Mouse (Mus musculus): Measurements from ENCODE around the gene Oas1g. TPM values are rescaled to one million over a fixed set of nuclear protein-coding genes. Genes with fewer than 3 reads are reported as not detected.
"Not testable (repeated sequence)": the region's sequence is repeated elsewhere in the genome, so short reads cannot be mapped to it uniquely, and the experiment has no call there.

The Oas1g gene
- polyA plus RNA-seq, 1 experiment from 2014 or later, result 1.2 TPM

GRCm38 (mm10) chr5:120877407-120877806, 10.0 kb downstream of the Oas1g start:
- not testable (repeated sequence) for DNase-seq (ENCODE audit: low spot score); H3K27ac ChIP-seq (ENCODE audit: low read depth); H3K36me3 ChIP-seq (ENCODE audit: control insufficient read depth, insufficient read depth, low read length); H3K9ac ChIP-seq (ENCODE audit: low read length); H3K4me3 ChIP-seq (ENCODE audit: low read depth, low read length); H3K9me3 ChIP-seq (ENCODE audit: control insufficient read depth, low read length); H3K4me2 ChIP-seq (ENCODE audit: low read length); H3K27me3 ChIP-seq (replicated peaks; ENCODE audit: control insufficient read depth, insufficient read depth, low read length); H3K4me1 ChIP-seq (replicated peaks; ENCODE audit: control insufficient read depth, insufficient read depth, low read length); ATAC-seq (replicated peaks; ENCODE audit: low FRiP score, low TSS enrichment, low read depth)
- 81% methylated on average over 2 of the region's 2 CpGs for WGBS

GRCm38 (mm10) chr5:120876839-120877238, 10.6 kb downstream of the Oas1g start:
- not testable (repeated sequence) for H3K4me2 ChIP-seq (ENCODE audit: low read length)

DNA sequence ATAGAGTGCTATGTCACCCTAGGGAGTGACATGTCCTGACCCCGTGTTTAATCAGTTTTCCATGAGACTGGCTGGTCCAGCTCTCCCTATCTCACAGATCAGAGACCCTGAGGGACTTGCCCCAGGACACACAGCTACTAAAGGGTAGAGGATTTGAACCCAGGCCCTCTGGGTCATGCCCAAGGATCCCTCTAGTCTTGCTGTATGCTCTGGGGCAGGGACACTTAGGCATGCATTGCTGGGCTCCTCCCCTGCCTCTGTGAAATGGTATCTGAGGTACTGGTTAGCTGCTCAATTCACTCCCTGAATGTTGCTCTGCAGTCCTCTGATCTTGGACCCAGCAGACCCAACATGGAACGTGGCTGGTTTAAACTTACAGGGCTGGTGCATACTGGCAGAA, 15.9 kb downstream of the Oas1g start:
- ATAC-seq (replicated peaks; ENCODE audit: low FRiP score, low TSS enrichment, low read depth) (no peak), DNase-seq (ENCODE audit: low spot score) (no peak)
- H3K27ac ChIP-seq (ENCODE audit: low read depth), result no peak overlapping the region
- H3K4me1 ChIP-seq (replicated peaks; ENCODE audit: control insufficient read depth, insufficient read depth, low read length), result no peaks in the 10 kb centered on the region
- no peaks in the 10 kb centered on the region for H3K36me3 ChIP-seq (ENCODE audit: control insufficient read depth, insufficient read depth, low read length)
- H3K9ac ChIP-seq (ENCODE audit: low read length), result no peak overlapping the region
- WGBS, result 63% methylated on average over 2 of the region's 2 CpGs
- no peaks in the 10 kb centered on the region for H3K9me3 ChIP-seq (ENCODE audit: control insufficient read depth, low read length)
- no peak overlapping the region for H3K4me2 ChIP-seq (ENCODE audit: low read length)
- no peaks in the 10 kb centered on the region for H3K27me3 ChIP-seq (replicated peaks; ENCODE audit: control insufficient read depth, insufficient read depth, low read length)
- no peak overlapping the region for H3K4me3 ChIP-seq (ENCODE audit: low read depth, low read length)

More at GRCm38 (mm10) chr5:120876839-120877238, 10.6 kb downstream of the Oas1g start:
- H3K27ac ChIP-seq (ENCODE audit: low read depth); H3K4me3 ChIP-seq (ENCODE audit: low read depth, low read length); H3K9ac ChIP-seq (ENCODE audit: low read length); H3K27me3 ChIP-seq (replicated peaks; ENCODE audit: control insufficient read depth, insufficient read depth, low read length); ATAC-seq (replicated peaks; ENCODE audit: low FRiP score, low TSS enrichment, low read depth); H3K9me3 ChIP-seq (ENCODE audit: control insufficient read depth, low read length); DNase-seq (ENCODE audit: low spot score); H3K36me3 ChIP-seq (ENCODE audit: control insufficient read depth, insufficient read depth, low read length); H3K4me1 ChIP-seq (replicated peaks; ENCODE audit: control insufficient read depth, insufficient read depth, low read length): not testable (repeated sequence)
- 61% methylated on average over 2 of the region's 3 CpGs for WGBS

DNA sequence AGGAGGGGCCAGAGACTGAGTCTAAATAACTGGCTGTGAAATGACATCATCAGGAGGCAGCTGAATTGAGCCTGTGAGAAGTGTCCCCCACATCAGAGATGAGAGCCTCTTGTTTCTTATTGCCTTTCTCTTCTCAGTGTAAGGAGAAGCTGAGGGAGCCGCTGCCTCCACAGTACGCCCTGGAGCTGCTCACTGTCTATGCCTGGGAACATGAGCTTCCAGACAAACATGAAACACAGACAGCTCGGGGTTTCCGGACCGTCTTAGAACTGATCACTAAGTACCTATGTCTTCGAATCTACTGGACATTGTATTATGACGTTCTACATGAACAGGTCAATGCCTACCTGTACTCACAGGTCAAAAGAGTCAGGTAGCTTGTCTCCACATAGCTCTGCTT, 16.6 kb downstream of the Oas1g start:
- Histone ChIP-seq H3K4me3 (ENCODE audit: low read depth, low read length) (no peak overlapping the region), H3K36me3 (ENCODE audit: control insufficient read depth, insufficient read depth, low read length) (no peaks in the 10 kb centered on the region), H3K9ac (ENCODE audit: low read length) (no peak overlapping the region), H3K4me2 (ENCODE audit: low read length) (no peak overlapping the region), H3K27ac (ENCODE audit: low read depth) (no peak overlapping the region), H3K4me1 (replicated peaks; ENCODE audit: control insufficient read depth, insufficient read depth, low read length) (no peaks in the 10 kb centered on the region), H3K9me3 (ENCODE audit: control insufficient read depth, low read length) (no peaks in the 10 kb centered on the region), H3K27me3 (replicated peaks; ENCODE audit: control insufficient read depth, insufficient read depth, low read length) (no peaks in the 10 kb centered on the region)
- DNase-seq (ENCODE audit: low spot score), result no peak
- no peak for ATAC-seq (replicated peaks; ENCODE audit: low FRiP score, low TSS enrichment, low read depth)
- WGBS, result 74% methylated on average over 7 of the region's 7 CpGs

GRCm38 (mm10) chr5:120870081-120870480, 17.3 kb downstream of the Oas1g start:
- no peaks in the 10 kb centered on the region for H3K36me3 ChIP-seq (ENCODE audit: control insufficient read depth, insufficient read depth, low read length)
- no peaks in the 10 kb centered on the region for H3K9me3 ChIP-seq (ENCODE audit: control insufficient read depth, low read length)
- no peak overlapping the region for H3K4me3 ChIP-seq (ENCODE audit: low read depth, low read length)
- DNase-seq (ENCODE audit: low spot score), result no peak
- no peak overlapping the region for H3K27ac ChIP-seq (ENCODE audit: low read depth)
- no peaks in the 10 kb centered on the region for H3K4me1 ChIP-seq (replicated peaks; ENCODE audit: control insufficient read depth, insufficient read depth, low read length)
- H3K9ac ChIP-seq (ENCODE audit: low read length), result no peak overlapping the region
- WGBS, result 55% methylated on average over 3 of the region's 3 CpGs
- no peak for ATAC-seq (replicated peaks; ENCODE audit: low FRiP score, low TSS enrichment, low read depth)
- H3K27me3 ChIP-seq (replicated peaks; ENCODE audit: control insufficient read depth, insufficient read depth, low read length), result no peaks in the 10 kb centered on the region
- H3K4me2 ChIP-seq (ENCODE audit: low read length), result no peak overlapping the region

GRCm38 (mm10) chr5:120869436-120870015, 17.9 kb downstream of the Oas1g start:
- ATAC-seq (replicated peaks; ENCODE audit: low FRiP score, low TSS enrichment, low read depth), result no peak
- no peaks in the 10 kb centered on the region for H3K27me3 ChIP-seq (replicated peaks; ENCODE audit: control insufficient read depth, insufficient read depth, low read length)
- H3K4me2 ChIP-seq (ENCODE audit: low read length), result no peak overlapping the region
- no peak overlapping the region for H3K4me3 ChIP-seq (ENCODE audit: low read depth, low read length)
- H3K9ac ChIP-seq (ENCODE audit: low read length), result no peak overlapping the region
- H3K9me3 ChIP-seq (ENCODE audit: control insufficient read depth, low read length), result no peaks in the 10 kb centered on the region
- 82% methylated on average over 7 of the region's 7 CpGs for WGBS
- H3K36me3 ChIP-seq (ENCODE audit: control insufficient read depth, insufficient read depth, low read length), result no peaks in the 10 kb centered on the region
- no peak overlapping the region for H3K27ac ChIP-seq (ENCODE audit: low read depth)
- no peak for DNase-seq (ENCODE audit: low spot score)
- no peaks in the 10 kb centered on the region for H3K4me1 ChIP-seq (replicated peaks; ENCODE audit: control insufficient read depth, insufficient read depth, low read length)

- Histone ChIP-seq H3K9me3 (ENCODE audit: control insufficient read depth, low read length) (no peaks in the 10 kb centered on the region), H3K4me3 (ENCODE audit: low read depth, low read length) (no peak overlapping the region), H3K27ac (ENCODE audit: low read depth) (no peak overlapping the region), H3K9ac (ENCODE audit: low read length) (no peak overlapping the region), H3K36me3 (ENCODE audit: control insufficient read depth, insufficient read depth, low read length) (no peaks in the 10 kb centered on the region), H3K27me3 (replicated peaks; ENCODE audit: control insufficient read depth, insufficient read depth, low read length) (no peaks in the 10 kb centered on the region), H3K4me2 (ENCODE audit: low read length) (no peak overlapping the region), H3K4me1 (replicated peaks; ENCODE audit: control insufficient read depth, insufficient read depth, low read length) (no peaks in the 10 kb centered on the region)
- ATAC-seq (replicated peaks; ENCODE audit: low FRiP score, low TSS enrichment, low read depth), result no peak
- WGBS, result 74% methylated on average over 3 of the region's 3 CpGs
- peak; percentile 60 for DNase-seq (ENCODE audit: low spot score)
These were observed 22.0 kb downstream of the Oas1g start for GRCm38 (mm10) chr5:120865336-120865860.

DNA sequence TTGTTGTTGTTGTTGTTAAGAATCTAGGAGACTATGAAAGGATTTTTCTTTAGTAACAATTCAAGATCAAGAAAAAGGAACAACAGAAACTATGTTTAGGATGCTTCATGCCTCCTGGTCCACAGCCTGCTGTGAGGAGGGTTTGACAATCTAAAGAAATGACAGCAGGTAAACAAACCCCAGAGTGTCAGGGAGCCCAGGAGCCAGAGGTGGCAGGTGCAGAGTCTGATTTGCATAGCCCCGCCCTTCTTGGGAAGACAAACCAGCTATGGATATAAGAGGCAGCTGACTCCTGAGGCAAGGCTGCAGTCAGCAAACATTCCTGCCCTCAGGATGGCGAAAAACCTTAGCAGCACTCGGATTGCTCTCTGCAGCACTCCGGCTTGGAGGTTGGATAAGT, 26.3 kb downstream of the Oas1g start, which contains the start of gene Oas1h:
Oas1h (plus strand) TSS at position 301 of the 400 bp plus-strand sequence.
- Histone ChIP-seq H3K4me1 (replicated peaks; ENCODE audit: control insufficient read depth, insufficient read depth, low read length) (no peaks in the 10 kb centered on the region), H3K4me3 (ENCODE audit: low read depth, low read length) (no peak within 1 kb of the TSS), H3K27ac (ENCODE audit: low read depth) (no peak within 1 kb of the TSS), H3K4me2 (ENCODE audit: low read length) (no peak within 1 kb of the TSS), H3K36me3 (ENCODE audit: control insufficient read depth, insufficient read depth, low read length) (no peaks in the 10 kb centered on the region), H3K9ac (ENCODE audit: low read length) (no peak within 1 kb of the TSS), H3K27me3 (replicated peaks; ENCODE audit: control insufficient read depth, insufficient read depth, low read length) (no peaks in the 10 kb centered on the region), H3K9me3 (ENCODE audit: control insufficient read depth, low read length) (no peaks in the 10 kb centered on the region)
- DNase-seq (ENCODE audit: low spot score) (no peak), ATAC-seq (replicated peaks; ENCODE audit: low FRiP score, low TSS enrichment, low read depth) (no peak)
- 39% methylated on average over 4 of the region's 4 CpGs for WGBS

DNA sequence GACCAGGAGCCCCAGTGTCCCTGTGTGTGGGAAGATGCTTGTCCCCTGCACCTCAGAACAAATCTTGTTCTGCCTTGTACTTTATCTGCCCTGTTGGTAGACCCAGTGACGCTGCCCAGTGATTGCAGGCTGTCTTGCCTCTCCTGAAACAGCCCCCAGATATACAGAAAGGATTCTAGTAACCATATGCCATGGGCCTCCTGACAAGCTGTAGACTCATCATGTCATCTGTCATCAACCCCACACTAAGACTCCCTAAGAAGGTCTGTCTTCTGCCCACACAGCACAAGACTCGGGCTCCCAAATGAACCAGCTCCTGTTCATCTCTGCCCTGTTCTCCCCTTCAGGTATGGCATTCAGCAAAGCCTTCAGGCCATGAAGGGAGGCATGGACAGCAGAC, 28.2 kb downstream of the Oas1g start:
- Histone ChIP-seq H3K9me3 (ENCODE audit: control insufficient read depth, low read length) (0 out of 2 replicates have a peak, but pooled peaks cover 3% of the 10 kb centered on the region), H3K4me1 (replicated peaks; ENCODE audit: control insufficient read depth, insufficient read depth, low read length) (no peaks in the 10 kb centered on the region), H3K27me3 (replicated peaks; ENCODE audit: control insufficient read depth, insufficient read depth, low read length) (no peaks in the 10 kb centered on the region), H3K9ac (ENCODE audit: low read length) (no peak overlapping the region), H3K27ac (ENCODE audit: low read depth) (no peak overlapping the region), H3K4me3 (ENCODE audit: low read depth, low read length) (no peak overlapping the region), H3K36me3 (ENCODE audit: control insufficient read depth, insufficient read depth, low read length) (no peaks in the 10 kb centered on the region), H3K4me2 (ENCODE audit: low read length) (no peak overlapping the region)
- no peak for DNase-seq (ENCODE audit: low spot score)
- no peak for ATAC-seq (replicated peaks; ENCODE audit: low FRiP score, low TSS enrichment, low read depth)
- 90% methylated on average over 2 of the region's 2 CpGs for WGBS

All from intestine, embryonic 14.5 days (tissue).